Mouse (Mus musculus): ENCODE measurements at regions not wholly inside any gene's neighbourhood (a gene's known extent, or its start where the extent isn't known, plus 50 kb on each side); places are given as distances from the start of the nearest gene placed in this dataset.

- H3K27ac ChIP-seq (ENCODE audit: insufficient read depth, low read length): no peak overlapping the region
- TF ChIP-seq POLR2A (IDR thresholded peaks at IDR 0.05; ENCODE audit: extremely low read depth, insufficient read depth, low read length) (no peak), CTCF (IDR thresholded peaks at IDR 0.05; ENCODE audit: extremely low read depth, insufficient read depth, low read length) (no peak)
- H3K4me3 ChIP-seq (ENCODE audit: insufficient read depth, low read length): no peak overlapping the region
- H3K4me1 ChIP-seq (ENCODE audit: control insufficient read depth, insufficient read depth, low read length): no peaks in the 10 kb centered on the region
Observed at GRCm38 (mm10) chr12:66012706-66013105, 271.5 kb downstream of the Rpl10l start.

All from cortical plate, adult 2 months (tissue).